Mouse (Mus musculus): ENCODE results near the gene Runx3.

GRCm38 (mm10) chr4:135152834-135153259, 32.4 kb downstream of the Runx3 start:
- TF ChIP-seq CTCF (IDR thresholded peaks at IDR 0.05; ENCODE audit: control insufficient read depth, insufficient read depth, insufficient replicate concordance, low read depth, low read length): no peak
- TF ChIP-seq POLR2A (IDR thresholded peaks at IDR 0.05; ENCODE audit: control insufficient read depth, low read depth, low read length): no peak

All from testis, adult 2 months (tissue).